Mouse (Mus musculus) heart, embryonic 15.5 days (tissue): ENCODE results near the gene Cadm3. TPM values are rescaled to one million over a fixed set of nuclear protein-coding genes. Genes with fewer than 3 reads are reported as not detected.

Experiments
- ATAC-seq: fragments of 200-750 bp; cut with Nextera tagmentation; replicated peaks from 2 replicates; pipeline ENCODE4 v1.8.0; 2017; ENCODE audit warnings: low read depth, moderate TSS enrichment; ENCODE audit not compliant: insufficient number of reproducible peaks, insufficient read depth, low FRiP score
- H3K27ac ChIP-seq: fragments of 300-500 bp; sonication (generic); 2 replicates; pipeline ENCODE4 v1.5.1; 2015; ENCODE audit warnings: mild to moderate bottlenecking, inconsistent platforms
- H3K27me3 ChIP-seq: fragments of 300-500 bp; sonication (generic); 2 replicates; pipeline ENCODE4 v1.6.1; 2015; ENCODE audit warnings: inconsistent platforms
- H3K36me3 ChIP-seq: fragments of 300-500 bp; sonication (generic); 2 replicates; pipeline ENCODE4 v1.6.1; 2015; ENCODE audit warnings: mild to moderate bottlenecking, inconsistent platforms
- H3K4me1 ChIP-seq: fragments of 300-500 bp; sonication (generic); replicated peaks from 2 replicates; pipeline ENCODE4 v1.6.1; 2015; ENCODE audit warnings: inconsistent platforms
- H3K4me2 ChIP-seq: fragments of 300-500 bp; sonication (generic); 2 replicates; pipeline ENCODE4 v1.6.1; 2015; ENCODE audit warnings: inconsistent platforms, mild to moderate bottlenecking, moderate library complexity
- H3K4me3 ChIP-seq: fragments of 300-500 bp; sonication (generic); 2 replicates; pipeline ENCODE4 v1.5.1; 2015; ENCODE audit warnings: mild to moderate bottlenecking, inconsistent platforms
- H3K9ac ChIP-seq: fragments of 300-500 bp; sonication (generic); 2 replicates; pipeline ENCODE4 v1.6.1; 2015; ENCODE audit warnings: mild to moderate bottlenecking, inconsistent platforms
- H3K9me3 ChIP-seq: fragments of 300-500 bp; sonication (generic); replicated peaks from 2 replicates; pipeline ENCODE4 v1.6.1; 2016; ENCODE audit warnings: inconsistent platforms
- WGBS: fragments of 180-500 bp; shearing (Covaris S2); methylation state at CpG from one replicate; pipeline ENCODE4 v1.1.7; 2015; ENCODE audit warnings: mixed read lengths; 5-methylcytosine and 5-hydroxymethylcytosine counted together
- polyA plus RNA-seq: library from polyadenylated mRNA; unstranded; fragments of >200 nt; fragmentation: Nextera tagmentation; extraction: Ambion mirVana; gene quantifications from 2 replicates; pipeline ENCODE4 v1.2.1, GENCODE M21; 2015

Gene Cadm3
- polyA plus RNA-seq, 1 experiment from 2014 or later, result 0.25 TPM

DNA sequence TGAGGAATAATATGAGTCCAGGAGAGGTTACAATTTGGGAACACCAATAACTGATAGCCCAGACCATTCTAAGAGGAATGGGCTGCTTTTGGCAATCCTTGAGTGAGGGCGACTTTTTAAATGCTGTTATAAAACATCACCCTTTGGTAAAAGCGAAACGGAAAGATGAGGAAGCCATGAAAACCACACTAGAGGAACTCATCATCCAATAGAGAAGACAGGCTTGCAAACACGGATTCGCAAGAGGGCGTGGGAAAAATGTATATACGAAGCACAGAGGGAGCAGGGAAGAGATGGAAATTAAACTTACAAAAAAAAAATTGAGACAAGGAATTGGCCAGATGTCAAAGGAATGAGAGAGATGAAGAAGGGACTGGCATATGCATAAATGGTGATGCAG, 6.5 kb upstream of the Cadm3 start:
- H3K27me3 ChIP-seq, result peaks cover 7% of the 10 kb centered on the region
- no peaks in the 10 kb centered on the region for H3K36me3 ChIP-seq
- H3K9me3 ChIP-seq, result no peaks in the 10 kb centered on the region
- no peak overlapping the region for H3K4me3 ChIP-seq
- H3K4me2 ChIP-seq, result no peak overlapping the region
- H3K4me1 ChIP-seq, result no peaks in the 10 kb centered on the region
- no peak overlapping the region for H3K27ac ChIP-seq
- no peak overlapping the region for H3K9ac ChIP-seq
- ATAC-seq, result no peak
- 70% methylated on average over 7 of the region's 7 CpGs for WGBS

GRCm38 (mm10) chr1:173371586-173371985, 4.1 kb upstream of the Cadm3 start:
- no peak overlapping the region for H3K9ac ChIP-seq
- H3K36me3 ChIP-seq, result no peaks in the 10 kb centered on the region
- H3K4me3 ChIP-seq, result no peak overlapping the region
- peaks cover 30% of the 10 kb centered on the region for H3K27me3 ChIP-seq
- 66% methylated on average over 6 of the region's 6 CpGs for WGBS
- ATAC-seq, result no peak
- no peak overlapping the region for H3K27ac ChIP-seq
- H3K4me1 ChIP-seq, result peaks cover 13% of the 10 kb centered on the region
- no peaks in the 10 kb centered on the region for H3K9me3 ChIP-seq
- no peak overlapping the region for H3K4me2 ChIP-seq

GRCm38 (mm10) chr1:173370456-173370855, 3.0 kb upstream of the Cadm3 start:
- H3K4me1 ChIP-seq, result peaks cover 18% of the 10 kb centered on the region
- H3K27ac ChIP-seq, result no peak overlapping the region
- ATAC-seq, result no peak
- H3K9me3 ChIP-seq, result no peaks in the 10 kb centered on the region
- H3K9ac ChIP-seq, result no peak overlapping the region
- 62% methylated on average over 6 of the region's 6 CpGs for WGBS
- no peak overlapping the region for H3K4me3 ChIP-seq
- H3K36me3 ChIP-seq, result no peaks in the 10 kb centered on the region
- peaks cover 41% of the 10 kb centered on the region for H3K27me3 ChIP-seq
- no peak overlapping the region for H3K4me2 ChIP-seq

DNA sequence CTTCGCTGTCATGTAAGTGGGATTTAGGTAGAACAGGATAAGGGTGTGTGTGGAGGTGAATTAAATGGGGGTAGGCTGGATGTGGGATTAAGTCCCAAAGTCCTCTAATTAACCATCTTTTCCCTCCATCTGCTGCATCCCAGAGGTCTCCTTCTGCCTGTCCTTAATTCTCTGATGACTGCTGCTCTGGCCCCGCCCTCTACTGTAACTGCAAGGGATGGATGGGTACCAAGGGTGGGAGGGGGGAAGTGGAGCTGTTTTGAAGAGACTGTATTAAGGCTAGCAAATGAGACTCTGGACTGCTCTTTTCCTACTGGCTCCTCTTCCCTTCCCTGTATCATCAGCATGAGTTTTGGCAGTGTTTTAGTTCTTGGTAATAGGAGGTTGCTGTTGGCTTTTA, 2.1 kb upstream of the Cadm3 start:
- no peak for ATAC-seq
- no peak overlapping the region for H3K4me3 ChIP-seq
- WGBS, result 68% methylated on average over 2 of the region's 2 CpGs
- no peaks in the 10 kb centered on the region for H3K36me3 ChIP-seq
- peaks cover 49% of the 10 kb centered on the region for H3K27me3 ChIP-seq
- no peak overlapping the region for H3K27ac ChIP-seq
- no peak overlapping the region for H3K9ac ChIP-seq
- H3K4me2 ChIP-seq, result no peak overlapping the region
- peaks cover 18% of the 10 kb centered on the region for H3K4me1 ChIP-seq
- no peaks in the 10 kb centered on the region for H3K9me3 ChIP-seq

- no peak for ATAC-seq
- peaks cover 50% of the 10 kb centered on the region for H3K27me3 ChIP-seq
- H3K4me1 ChIP-seq, result peaks cover 18% of the 10 kb centered on the region
- no peaks in the 10 kb centered on the region for H3K36me3 ChIP-seq
- H3K27ac ChIP-seq, result no peak overlapping the region
- H3K4me2 ChIP-seq, result peak overlapping the region; percentile 87
- H3K9ac ChIP-seq, result peak overlapping the region; percentile 42; the same call in 1 of the 2 replicates
- H3K4me3 ChIP-seq, result peak overlapping the region; percentile 52
- WGBS, result under 1% methylated on average over 31 of the region's 31 CpGs
- no peaks in the 10 kb centered on the region for H3K9me3 ChIP-seq
Observed at GRCm38 (mm10) chr1:173366701-173367355, 667 bp downstream of the Cadm3 start.

- Histone ChIP-seq H3K9ac (no peak overlapping the region), H3K27me3 (peaks cover 50% of the 10 kb centered on the region), H3K9me3 (no peaks in the 10 kb centered on the region), H3K4me3 (no peak overlapping the region), H3K4me2 (no peak overlapping the region), H3K36me3 (no peaks in the 10 kb centered on the region), H3K4me1 (peaks cover 18% of the 10 kb centered on the region), H3K27ac (no peak overlapping the region)
- no peak for ATAC-seq
- WGBS, result 1% methylated on average over 13 of the region's 13 CpGs
Observed at GRCm38 (mm10) chr1:173365970-173366409, 1.5 kb downstream of the Cadm3 start.

DNA sequence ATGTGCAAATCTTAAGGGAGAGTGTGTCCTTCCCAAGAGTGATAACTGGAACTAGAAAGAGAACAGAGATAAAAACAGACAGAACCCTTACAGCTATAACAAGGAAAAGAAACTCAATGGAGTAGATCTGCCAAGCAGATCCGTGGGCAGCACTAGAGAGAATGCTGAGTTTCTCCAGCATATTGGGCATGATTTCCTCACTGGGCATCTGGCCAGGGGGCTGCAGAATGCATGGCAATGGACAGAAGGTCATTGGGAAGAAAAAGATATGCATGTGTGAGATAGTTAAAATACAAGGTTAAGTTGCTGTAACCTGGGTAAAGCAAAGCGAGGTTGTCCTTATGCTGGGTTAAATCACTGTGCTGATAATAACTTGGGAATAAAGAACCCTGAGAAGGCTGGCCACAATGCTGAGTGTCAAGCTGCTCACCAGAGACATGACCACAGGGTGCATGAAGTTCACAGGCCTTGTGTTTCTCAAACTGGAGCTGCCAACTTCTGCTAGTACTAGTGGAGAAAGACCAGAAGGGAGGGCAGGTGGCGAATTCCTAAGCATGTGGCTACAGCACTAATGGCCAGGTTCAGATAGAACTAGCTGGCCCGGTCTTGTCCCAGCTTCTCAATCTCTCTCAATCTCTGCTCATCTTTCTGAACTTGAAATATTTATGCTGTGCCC, 3.2 kb downstream of the Cadm3 start:
- 68% methylated on average over 4 of the region's 4 CpGs for WGBS
- no peak overlapping the region for H3K27ac ChIP-seq
- no peak overlapping the region for H3K9ac ChIP-seq

DNA sequence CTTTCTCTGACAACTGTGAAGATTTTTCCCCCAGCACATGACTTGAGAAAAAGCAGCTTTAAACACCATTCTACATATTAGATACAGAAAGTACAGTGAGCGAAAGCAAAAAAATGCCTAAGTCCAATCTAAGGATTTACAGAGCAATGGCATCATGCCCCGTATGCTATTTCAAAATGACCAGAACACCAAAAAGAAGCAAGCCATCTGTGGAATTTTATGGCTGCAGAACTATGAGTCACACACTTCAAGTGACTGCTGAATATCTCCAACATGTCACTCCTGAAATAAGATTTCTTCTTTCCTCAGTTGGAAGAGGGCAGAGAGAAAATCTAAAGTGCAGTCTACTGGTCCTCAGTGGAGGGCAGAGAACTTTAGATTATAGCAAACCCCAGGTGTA, 4.1 kb downstream of the Cadm3 start:
- 84% methylated on average over 2 of the region's 2 CpGs for WGBS

More for the DNA sequence above, 3.2 kb downstream of the Cadm3 start:
- no peak for ATAC-seq
- Histone ChIP-seq H3K4me3 (no peak overlapping the region), H3K4me1 (peaks cover 18% of the 10 kb centered on the region), H3K9me3 (no peaks in the 10 kb centered on the region), H3K36me3 (no peaks in the 10 kb centered on the region), H3K27me3 (peaks cover 45% of the 10 kb centered on the region), H3K4me2 (no peak overlapping the region)

GRCm38 (mm10) chr1:173361651-173362050, 5.8 kb downstream of the Cadm3 start:
- H3K27ac ChIP-seq, result no peak overlapping the region
- WGBS, result 23% methylated on average over 6 of the region's 6 CpGs
- no peak overlapping the region for H3K4me3 ChIP-seq
- no peaks in the 10 kb centered on the region for H3K9me3 ChIP-seq
- H3K9ac ChIP-seq, result no peak overlapping the region
- H3K27me3 ChIP-seq, result peaks cover 21% of the 10 kb centered on the region
- peaks cover 5% of the 10 kb centered on the region for H3K4me1 ChIP-seq
- no peaks in the 10 kb centered on the region for H3K36me3 ChIP-seq
- ATAC-seq, result no peak
- H3K4me2 ChIP-seq, result no peak overlapping the region

More for the DNA sequence above, 4.1 kb downstream of the Cadm3 start:
- Histone ChIP-seq H3K27me3 (peaks cover 38% of the 10 kb centered on the region), H3K9me3 (no peaks in the 10 kb centered on the region), H3K36me3 (no peaks in the 10 kb centered on the region), H3K4me3 (no peak overlapping the region), H3K9ac (no peak overlapping the region), H3K27ac (no peak overlapping the region), H3K4me1 (peaks cover 18% of the 10 kb centered on the region), H3K4me2 (no peak overlapping the region)
- ATAC-seq, result no peak

DNA sequence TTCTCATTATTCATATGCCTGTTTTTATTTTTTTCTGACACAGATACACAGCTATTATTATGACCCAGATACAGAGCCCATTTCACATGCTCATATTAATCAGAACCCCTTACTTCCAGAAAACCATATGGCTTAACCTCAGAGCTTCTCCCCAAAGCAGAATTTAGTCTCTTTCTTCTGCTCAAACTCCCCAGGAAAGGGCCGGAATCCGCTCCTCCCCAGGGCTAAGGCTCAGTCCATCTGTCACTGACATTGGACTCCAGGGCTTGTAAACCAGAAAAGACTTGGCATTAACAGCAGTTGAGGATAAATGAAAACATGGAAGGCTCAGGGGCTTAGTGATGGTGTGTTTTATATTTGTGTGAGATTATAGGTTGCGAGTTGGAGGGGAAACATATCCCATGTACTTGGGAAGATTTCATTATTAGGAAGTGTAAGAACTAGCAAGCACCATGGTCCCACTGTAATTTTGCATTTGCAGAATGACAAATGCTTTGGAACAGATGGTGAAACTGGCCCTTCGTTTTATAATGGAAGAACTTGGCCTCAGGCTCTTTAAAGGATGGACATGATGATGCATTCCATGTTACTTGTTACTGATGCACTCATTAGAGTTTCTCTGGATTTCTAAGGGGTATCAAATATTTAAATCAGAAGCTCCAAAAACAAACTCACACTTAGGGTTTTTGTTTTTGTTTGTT, 7.8 kb downstream of the Cadm3 start:
- no peak overlapping the region for H3K9ac ChIP-seq
- H3K4me2 ChIP-seq, result no peak overlapping the region
- H3K9me3 ChIP-seq, result no peaks in the 10 kb centered on the region
- H3K36me3 ChIP-seq, result no peaks in the 10 kb centered on the region
- 69% methylated on average over 4 of the region's 4 CpGs for WGBS
- peaks cover 2% of the 10 kb centered on the region; the same call in 1 of the 2 replicates for H3K27me3 ChIP-seq
- no peak for ATAC-seq
- no peak overlapping the region for H3K27ac ChIP-seq
- H3K4me3 ChIP-seq, result no peak overlapping the region
- no peaks in the 10 kb centered on the region for H3K4me1 ChIP-seq

GRCm38 (mm10) chr1:173357799-173358198, 9.7 kb downstream of the Cadm3 start:
- H3K4me1 ChIP-seq, result no peaks in the 10 kb centered on the region
- no peak for ATAC-seq
- no peak overlapping the region for H3K27ac ChIP-seq
- no peaks in the 10 kb centered on the region for H3K9me3 ChIP-seq
- no peak overlapping the region for H3K4me2 ChIP-seq
- no peak overlapping the region for H3K9ac ChIP-seq
- H3K27me3 ChIP-seq, result no peaks in the 10 kb centered on the region
- H3K36me3 ChIP-seq, result no peaks in the 10 kb centered on the region
- no peak overlapping the region for H3K4me3 ChIP-seq
- 39% methylated on average over 4 of the region's 4 CpGs for WGBS
